Mouse (Mus musculus): ENCODE data around the gene Agk. TPM values are rescaled to one million over a fixed set of nuclear protein-coding genes. Genes with fewer than 3 reads are reported as not detected.

Gene Agk
- polyA plus RNA-seq, 1 experiment: 10.3 TPM

DNA sequence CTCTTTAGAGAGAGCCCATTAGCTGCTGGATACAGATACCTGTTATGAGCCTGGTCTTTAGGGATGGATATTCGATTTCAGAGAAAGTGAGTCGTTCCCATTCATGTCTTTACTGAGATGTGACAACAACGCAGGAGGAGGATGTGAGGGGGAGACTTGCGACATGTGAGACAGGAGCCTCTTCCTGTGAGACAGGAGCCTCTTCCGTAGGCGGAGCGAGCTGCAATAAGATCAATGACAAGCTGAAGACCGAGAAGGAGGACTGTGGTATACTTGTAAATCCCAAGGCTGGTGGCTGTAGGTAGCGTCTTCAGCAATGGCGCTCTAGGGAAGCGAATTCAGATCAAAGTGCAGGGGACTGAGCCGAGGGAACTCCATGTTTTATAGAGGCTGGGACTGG is 114.8 kb downstream of the Agk start:
- Histone ChIP-seq H3K27me3 (ENCODE audit: control insufficient read depth, insufficient read depth, low read length) (no peaks in the 10 kb centered on the region; the same call in 1 of the 2 replicates), H3K36me3 (ENCODE audit: control insufficient read depth, insufficient read depth, low read length) (no peaks in the 10 kb centered on the region), H3K27ac (ENCODE audit: control insufficient read depth, insufficient read depth, low read depth, low read length) (no peak overlapping the region), H3K4me1 (ENCODE audit: control insufficient read depth, insufficient read depth, low read length) (peaks cover 16% of the 10 kb centered on the region), H3K4me3 (ENCODE audit: control insufficient read depth, low read depth, low read length) (no peak overlapping the region)
- no peak for TF ChIP-seq CTCF (IDR thresholded peaks at IDR 0.05; ENCODE audit: control insufficient read depth, insufficient read depth, insufficient replicate concordance, low read depth, low read length)

GRCm38 (mm10) chr6:40441276-40441675 is 116.3 kb downstream of the Agk start:
- no peak overlapping the region for H3K4me3 ChIP-seq (ENCODE audit: control insufficient read depth, low read depth, low read length)
- no peaks in the 10 kb centered on the region for H3K27me3 ChIP-seq (ENCODE audit: control insufficient read depth, insufficient read depth, low read length)
- no peak overlapping the region for H3K27ac ChIP-seq (ENCODE audit: control insufficient read depth, insufficient read depth, low read depth, low read length)
- TF ChIP-seq POLR2A (IDR thresholded peaks at IDR 0.05; ENCODE audit: control insufficient read depth, low read depth, low read length) (no peak), CTCF (IDR thresholded peaks at IDR 0.05; ENCODE audit: control insufficient read depth, insufficient read depth, insufficient replicate concordance, low read depth, low read length) (no peak)
- H3K36me3 ChIP-seq (ENCODE audit: control insufficient read depth, insufficient read depth, low read length): no peaks in the 10 kb centered on the region
- peaks cover 7% of the 10 kb centered on the region for H3K4me1 ChIP-seq (ENCODE audit: control insufficient read depth, insufficient read depth, low read length)

DNA sequence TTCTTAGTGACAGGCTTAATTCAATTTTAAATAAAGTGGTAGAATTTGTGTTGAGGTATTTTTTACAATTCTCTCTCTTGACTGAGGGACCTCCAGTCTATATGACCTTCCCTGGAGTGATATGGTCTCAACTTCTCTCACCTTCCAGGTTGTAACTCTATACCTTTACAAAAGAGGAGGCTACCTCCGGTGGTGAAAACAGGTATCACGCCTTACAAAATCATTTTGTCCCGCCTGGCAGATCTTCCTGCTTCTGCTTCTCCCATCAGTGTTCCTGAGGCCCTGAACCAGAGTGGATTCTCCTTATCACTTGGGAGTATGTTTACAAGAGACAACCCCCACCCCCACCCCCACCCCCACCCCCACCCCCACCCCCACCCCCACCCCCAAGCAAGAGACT is 116.8 kb downstream of the Agk start:
- no peaks in the 10 kb centered on the region for H3K36me3 ChIP-seq (ENCODE audit: control insufficient read depth, insufficient read depth, low read length)
- H3K4me3 ChIP-seq (ENCODE audit: control insufficient read depth, low read depth, low read length): no peak overlapping the region
- no peak overlapping the region for H3K27ac ChIP-seq (ENCODE audit: control insufficient read depth, insufficient read depth, low read depth, low read length)
- no peaks in the 10 kb centered on the region for H3K27me3 ChIP-seq (ENCODE audit: control insufficient read depth, insufficient read depth, low read length)
- H3K4me1 ChIP-seq (ENCODE audit: control insufficient read depth, insufficient read depth, low read length): peaks cover 6% of the 10 kb centered on the region
- no peak for TF ChIP-seq CTCF (IDR thresholded peaks at IDR 0.05; ENCODE audit: control insufficient read depth, insufficient read depth, insufficient replicate concordance, low read depth, low read length)
- no peak for TF ChIP-seq POLR2A (IDR thresholded peaks at IDR 0.05; ENCODE audit: control insufficient read depth, low read depth, low read length)

GRCm38 (mm10) chr6:40443281-40443928 is 118.4 kb downstream of the Agk start:
- H3K27ac ChIP-seq (ENCODE audit: control insufficient read depth, insufficient read depth, low read depth, low read length): no peak overlapping the region
- H3K27me3 ChIP-seq (ENCODE audit: control insufficient read depth, insufficient read depth, low read length): no peaks in the 10 kb centered on the region
- peaks cover 6% of the 10 kb centered on the region for H3K4me1 ChIP-seq (ENCODE audit: control insufficient read depth, insufficient read depth, low read length)
- no peak overlapping the region for H3K4me3 ChIP-seq (ENCODE audit: control insufficient read depth, low read depth, low read length)
- H3K36me3 ChIP-seq (ENCODE audit: control insufficient read depth, insufficient read depth, low read length): no peaks in the 10 kb centered on the region
- no peak for TF ChIP-seq POLR2A (IDR thresholded peaks at IDR 0.05; ENCODE audit: control insufficient read depth, low read depth, low read length)
- TF ChIP-seq CTCF (IDR thresholded peaks at IDR 0.05; ENCODE audit: control insufficient read depth, insufficient read depth, insufficient replicate concordance, low read depth, low read length): no peak

Other genes with a start within 250 kb of the Agk start
- 1.4 and 3.2 TPM in 2 replicates for gene E330009J07Rik, start 111.0 kb downstream of the Agk start, polyA plus RNA-seq (2012; rRNA removed)
- 0.16 TPM in 1 of 2 replicates, not detected in the other for gene Wee2, start 113.9 kb downstream of the Agk start, polyA plus RNA-seq (2012; rRNA removed)
- gene Ssbp1, start 146.2 kb downstream of the Agk start, polyA plus RNA-seq (2012; rRNA removed): 5.0 and 7.4 TPM in 2 replicates
- 0.12 TPM in 1 of 2 replicates, not detected in the other for gene Tas2r137, start 166.1 kb downstream of the Agk start, polyA plus RNA-seq (2012; rRNA removed)
- 0.10 TPM in 1 of 2 replicates, not detected in the other for gene Tas2r108, start 168.4 kb downstream of the Agk start, polyA plus RNA-seq (2012; rRNA removed)
- gene Prss37, start 194.3 kb downstream of the Agk start, polyA plus RNA-seq (2012; rRNA removed): 233 and 273 TPM in 2 replicates
- gene Olfr461, start 229.9 kb downstream of the Agk start, polyA plus RNA-seq (2012; rRNA removed): not detected in 2 replicates
- gene Olfr460, start 244.3 kb downstream of the Agk start, polyA plus RNA-seq (2012; rRNA removed): 0.19 TPM in 1 of 2 replicates, not detected in the other